Mouse (Mus musculus) midbrain, postnatal 0 days (tissue): ENCODE data around the gene Sp9. TPM values are rescaled to one million over a fixed set of nuclear protein-coding genes. Genes with fewer than 3 reads are reported as not detected.

Source experiments
- ATAC-seq: fragments of 200-750 bp; cut with Nextera tagmentation; 2 replicates; pipeline ENCODE4 v1.8.0; 2017; ENCODE audit warnings: moderate number of reproducible peaks, mild to moderate bottlenecking, moderate TSS enrichment, moderate library complexity; ENCODE audit not compliant: low FRiP score
- DNase-seq: peaks from one replicate; pipeline ENCODE4 v3.0.0-alpha.2; 2015; ENCODE audit warnings: low spot score
- H3K27ac ChIP-seq: fragments of 300-500 bp; sonication (generic); 2 replicates; pipeline ENCODE4 v1.5.1; 2014; ENCODE audit warnings: low read depth, mild to moderate bottlenecking, low read length, mixed read lengths
- H3K27me3 ChIP-seq: fragments of 300-500 bp; sonication (generic); 2 replicates; pipeline ENCODE4 v1.6.1; 2014; ENCODE audit warnings: low read length, control low read depth, mixed read lengths; ENCODE audit not compliant: insufficient read depth
- H3K36me3 ChIP-seq: fragments of 300-500 bp; sonication (generic); 2 replicates; pipeline ENCODE4 v1.6.1; 2014; ENCODE audit warnings: low read length, control low read depth, mixed read lengths; ENCODE audit not compliant: insufficient read depth
- H3K4me1 ChIP-seq: fragments of 300-500 bp; sonication (generic); 2 replicates; pipeline ENCODE4 v1.6.1; 2014; ENCODE audit warnings: mild to moderate bottlenecking, control low read depth, antibody characterized with exemption, low read length, mixed read lengths; ENCODE audit not compliant: insufficient read depth
- H3K4me2 ChIP-seq: fragments of 300-500 bp; sonication (generic); 2 replicates; pipeline ENCODE4 v1.6.1; 2014; ENCODE audit warnings: low read depth, mild to moderate bottlenecking, low read length, mixed read lengths; ENCODE audit not compliant: poor library complexity, severe bottlenecking
- H3K4me3 ChIP-seq: fragments of 300-500 bp; sonication (generic); 2 replicates; pipeline ENCODE4 v1.5.1; 2014; ENCODE audit warnings: low read depth, mild to moderate bottlenecking, low read length, moderate library complexity
- H3K9ac ChIP-seq: fragments of 300-500 bp; sonication (generic); replicated peaks from 2 replicates; pipeline ENCODE4 v1.6.1; 2014; ENCODE audit warnings: mild to moderate bottlenecking, low read length, moderate library complexity, mixed read lengths; ENCODE audit not compliant: poor library complexity, severe bottlenecking
- H3K9me3 ChIP-seq: fragments of 300-500 bp; sonication (generic); 2 replicates; pipeline ENCODE4 v1.6.1; 2016; ENCODE audit warnings: low read length, control low read depth
- CTCF ChIP-seq: IDR thresholded peaks from 2 replicates; pipeline ENCODE4 v1.5.1; 2016; ENCODE audit warnings: antibody characterized with exemption, mild to moderate bottlenecking
- WGBS: fragments of 180-500 bp; shearing (Covaris S2); extraction: QIAGEN DNeasy Blood & Tissue Kit; methylation state at CpG from one replicate; pipeline ENCODE4 v1.1.7; 2014; 5-methylcytosine and 5-hydroxymethylcytosine counted together
- polyA plus RNA-seq: library from polyadenylated mRNA; unstranded; fragments of >200 nt; fragmentation: Nextera tagmentation; extraction: Ambion mirVana; gene quantifications from 2 replicates; pipeline ENCODE4 v1.2.1, GENCODE M21; 2015
- total RNA-seq: library from RNA; depleted of rRNA; stranded (reverse); fragments of >200 nt; gene quantifications from 2 replicates; pipeline ENCODE4 v1.2.3, GENCODE M21; 2014; rRNA removed

Sp9 gene
- total RNA-seq (2.3 and 3.3 TPM in 2 replicates), polyA plus RNA-seq (1.7 and 2.0 TPM in 2 replicates)

DNA sequence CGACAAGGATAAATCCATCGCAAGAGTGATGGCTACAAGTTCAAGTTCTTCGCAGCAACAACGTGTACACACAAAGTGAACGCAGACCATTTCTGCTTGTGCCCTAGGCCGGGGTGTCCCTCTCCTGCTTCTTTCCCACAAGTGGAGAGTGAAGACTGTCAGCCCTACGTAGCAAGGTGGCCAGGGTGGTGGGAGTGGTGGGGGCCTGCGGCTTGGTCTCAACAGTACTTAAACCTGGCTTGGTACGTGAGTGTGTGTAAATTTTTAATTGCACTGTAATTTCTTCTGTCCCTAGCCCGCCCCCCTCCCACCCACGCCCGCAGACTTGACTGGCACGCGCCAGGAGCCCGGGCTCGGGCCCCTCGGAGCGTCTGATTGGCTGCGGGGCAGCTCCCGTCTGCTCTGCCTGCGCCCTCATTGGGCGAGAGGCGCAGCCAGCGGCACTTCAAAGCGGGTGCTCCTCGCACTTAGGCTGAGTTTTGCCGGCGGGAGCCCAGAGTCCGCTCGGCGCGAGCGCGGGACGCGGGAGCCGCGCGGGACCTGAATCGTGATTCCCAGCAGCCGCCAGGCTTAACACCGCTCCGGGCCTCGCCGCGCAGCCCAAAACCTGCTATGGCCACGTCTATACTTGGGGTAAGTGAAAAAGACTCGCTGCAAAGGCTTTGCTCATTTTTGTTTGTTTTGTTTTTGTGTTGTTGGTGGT lies at the start of gene Sp9:
Gene Sp9, plus strand, starts transcription at position 467 of the 703 bp plus-strand sequence.
- TF ChIP-seq CTCF, result no peak
- under 1% methylated on average over 47 of the region's 48 CpGs for WGBS
- Histone ChIP-seq H3K36me3 (no peaks in the 10 kb centered on the region), H3K4me2 (peak within 1 kb of the TSS; percentile 38), H3K27me3 (peaks cover 37% of the 10 kb centered on the region), H3K27ac (no peak within 1 kb of the TSS), H3K4me1 (no peaks in the 10 kb centered on the region), H3K9me3 (no peaks in the 10 kb centered on the region), H3K9ac (no peak within 1 kb of the TSS), H3K4me3 (peak within 1 kb of the TSS; percentile 31)
- peak; percentile 52; the same call in 1 of the 2 replicates for ATAC-seq
- peak; percentile 67 for DNase-seq

- no peak for DNase-seq
- Histone ChIP-seq H3K9me3 (no peaks in the 10 kb centered on the region), H3K4me3 (no peak overlapping the region), H3K27me3 (no peaks in the 10 kb centered on the region), H3K27ac (no peak overlapping the region), H3K4me2 (no peak overlapping the region), H3K36me3 (no peaks in the 10 kb centered on the region), H3K9ac (no peak overlapping the region), H3K4me1 (no peaks in the 10 kb centered on the region)
- ATAC-seq, result no peak
- no peak for TF ChIP-seq CTCF
- 53% methylated on average over 3 of the region's 3 CpGs for WGBS
These were observed 40.6 kb upstream of the Sp9 start for GRCm38 (mm10) chr2:73231081-73231480.

DNA sequence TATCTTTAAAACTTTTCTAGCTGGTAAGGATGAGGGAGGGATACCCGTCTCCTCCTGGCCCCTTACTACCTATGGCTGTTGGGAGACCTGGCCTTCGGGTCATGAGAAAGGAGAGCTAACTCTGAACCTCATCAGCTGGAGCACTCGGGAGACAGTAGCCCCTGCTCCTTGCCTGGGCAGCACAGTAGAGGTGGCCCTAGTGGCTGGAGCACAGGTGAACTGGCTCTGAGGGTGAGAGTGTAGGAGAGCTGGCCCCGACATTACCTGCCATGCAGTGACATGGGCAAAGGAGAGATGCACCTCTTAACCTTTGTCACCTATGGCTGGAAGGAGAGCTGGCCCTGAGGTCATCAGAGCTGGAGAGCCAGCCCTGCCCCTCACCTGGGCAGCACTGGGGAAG lies 30.4 kb upstream of the Sp9 start:
- Histone ChIP-seq H3K36me3 (no peaks in the 10 kb centered on the region), H3K9ac (no peak overlapping the region), H3K4me3 (no peak overlapping the region), H3K27ac (no peak overlapping the region), H3K27me3 (no peaks in the 10 kb centered on the region), H3K4me2 (no peak overlapping the region), H3K9me3 (no peaks in the 10 kb centered on the region), H3K4me1 (no peaks in the 10 kb centered on the region)
- no peak for ATAC-seq
- WGBS, result 85% methylated on average over 4 of the region's 4 CpGs
- no peak for DNase-seq
- TF ChIP-seq CTCF, result no peak

DNA sequence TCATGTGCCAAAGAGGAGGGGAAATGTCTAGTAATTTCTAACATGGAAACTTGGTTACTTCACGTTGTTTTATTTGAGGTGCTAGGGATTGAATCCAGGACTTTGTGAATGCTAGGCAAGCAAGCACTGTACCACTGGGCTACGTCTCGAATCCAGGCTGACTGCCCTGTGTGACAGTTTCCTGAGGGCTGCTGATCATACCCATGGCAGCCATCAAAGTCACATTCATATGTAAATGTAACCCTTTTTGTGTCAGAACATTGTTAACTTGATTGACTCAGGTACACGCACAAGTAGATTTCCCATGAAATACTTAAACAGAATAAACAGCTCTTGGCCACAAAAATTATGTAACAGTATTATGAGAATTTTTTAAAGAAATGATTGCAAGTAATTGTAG lies 23.0 kb upstream of the Sp9 start:
- Histone ChIP-seq H3K36me3 (no peaks in the 10 kb centered on the region), H3K4me3 (no peak overlapping the region), H3K4me2 (no peak overlapping the region), H3K9ac (no peak overlapping the region), H3K4me1 (no peaks in the 10 kb centered on the region), H3K27ac (no peak overlapping the region), H3K27me3 (no peaks in the 10 kb centered on the region), H3K9me3 (no peaks in the 10 kb centered on the region)
- no peak for TF ChIP-seq CTCF
- 46% methylated on average over 4 of the region's 4 CpGs for WGBS
- DNase-seq (no peak), ATAC-seq (no peak)

DNA sequence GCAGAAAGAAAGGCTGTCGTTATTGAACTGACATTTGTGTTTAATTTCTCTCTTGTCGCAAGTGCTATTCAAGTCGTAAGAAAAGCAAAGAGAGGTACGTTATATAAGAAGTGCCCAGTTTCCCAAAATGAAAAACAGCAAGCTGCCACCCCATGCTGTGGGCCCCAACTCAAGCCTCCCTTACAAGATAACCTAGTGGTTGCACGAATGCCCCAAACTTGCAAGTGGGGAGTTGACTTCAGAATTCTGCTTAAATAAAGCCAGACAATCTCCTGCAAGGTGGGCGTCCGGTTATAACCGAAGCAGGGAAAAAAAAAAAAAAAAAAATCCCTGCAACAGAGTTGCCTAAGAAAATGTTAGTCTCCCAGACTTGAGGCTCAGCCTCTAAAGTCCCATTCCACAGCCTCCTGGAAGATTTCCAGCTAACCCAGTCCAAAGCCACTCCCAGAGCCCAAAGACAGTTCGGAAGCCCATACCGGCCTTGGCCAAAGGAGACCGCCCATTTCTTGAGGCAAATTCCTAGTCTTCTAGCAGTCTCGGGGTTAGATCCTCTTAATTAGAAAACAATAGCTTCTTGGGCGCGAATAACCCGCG lies 8.5 kb upstream of the Sp9 start:
- no peak for ATAC-seq
- H3K27me3 ChIP-seq, result peaks cover 53% of the 10 kb centered on the region

More for the DNA sequence above, 8.5 kb upstream of the Sp9 start:
- no peaks in the 10 kb centered on the region for H3K36me3 ChIP-seq
- H3K4me3 ChIP-seq, result peak overlapping the region; percentile 25; the same call in 1 of the 2 replicates
- H3K9ac ChIP-seq, result no peak overlapping the region
- H3K4me2 ChIP-seq, result peak overlapping the region; percentile 42
- H3K4me1 ChIP-seq, result 0 out of 2 replicates have a peak, but pooled peaks cover 6% of the 10 kb centered on the region
- no peak for DNase-seq
- H3K27ac ChIP-seq, result no peak overlapping the region
- no peaks in the 10 kb centered on the region for H3K9me3 ChIP-seq
- 10% methylated on average over 16 of the region's 16 CpGs for WGBS
- no peak for TF ChIP-seq CTCF
